Mouse (Mus musculus): ENCODE results near the gene Mavs.
"Not testable (repeated sequence)": the region's sequence is repeated elsewhere in the genome, so short reads cannot be mapped to it uniquely, and the experiment has no call there.

The Mavs gene

GRCm38 (mm10) chr2:131211026-131211615 is 22.7 kb upstream of the Mavs start:
- peak; percentile 64 for DNase-seq

- DNase-seq = no peak
Observed at GRCm38 (mm10) chr2:131213773-131214172, 20.1 kb upstream of the Mavs start.

- DNase-seq = no peak
Observed at GRCm38 (mm10) chr2:131215941-131216858, 17.7 kb upstream of the Mavs start.

- no peak for DNase-seq
Observed at GRCm38 (mm10) chr2:131220030-131220429, 13.8 kb upstream of the Mavs start.

- no peak for DNase-seq
Observed at GRCm38 (mm10) chr2:131221853-131222515, 11.9 kb upstream of the Mavs start.

- DNase-seq = no peak
Observed at GRCm38 (mm10) chr2:131222562-131222961, 11.3 kb upstream of the Mavs start.

GRCm38 (mm10) chr2:131223569-131223968 is 10.3 kb upstream of the Mavs start:
- no peak for DNase-seq

GRCm38 (mm10) chr2:131225178-131225577 is 8.7 kb upstream of the Mavs start:
- DNase-seq = no peak

- DNase-seq = not testable (repeated sequence)
Observed at GRCm38 (mm10) chr2:131226669-131227068, 7.2 kb upstream of the Mavs start.

GRCm38 (mm10) chr2:131227243-131227642 is 6.6 kb upstream of the Mavs start:
- DNase-seq = no peak

- no peak for DNase-seq
Observed at GRCm38 (mm10) chr2:131232558-131232957, 1.3 kb upstream of the Mavs start.

GRCm38 (mm10) chr2:131234127-131234650 is 326 bp downstream of the Mavs start:
- DNase-seq = no peak

- DNase-seq = no peak
Observed at GRCm38 (mm10) chr2:131234970-131235635, 1.2 kb downstream of the Mavs start.

GRCm38 (mm10) chr2:131242180-131242579 is 8.3 kb downstream of the Mavs start:
- DNase-seq = no peak

- DNase-seq = no peak
Observed at GRCm38 (mm10) chr2:131242929-131243328, 9.1 kb downstream of the Mavs start.

- peak; percentile 14 for DNase-seq
Observed at GRCm38 (mm10) chr2:131253681-131254328, 19.9 kb downstream of the Mavs start.

- DNase-seq = no peak
Observed at GRCm38 (mm10) chr2:131254329-131254713, 20.5 kb downstream of the Mavs start.

GRCm38 (mm10) chr2:131255738-131256137 is 21.9 kb downstream of the Mavs start:
- no peak for DNase-seq

GRCm38 (mm10) chr2:131258693-131259092 is 24.8 kb downstream of the Mavs start:
- DNase-seq = no peak

GRCm38 (mm10) chr2:131260544-131261307 is 26.9 kb downstream of the Mavs start:
- DNase-seq = peak; percentile 10

- DNase-seq = no peak
Observed at GRCm38 (mm10) chr2:131261481-131262212, 27.8 kb downstream of the Mavs start.
